Mouse (Mus musculus): Measurements from ENCODE around the gene Soga1.

Gene Soga1

DNA sequence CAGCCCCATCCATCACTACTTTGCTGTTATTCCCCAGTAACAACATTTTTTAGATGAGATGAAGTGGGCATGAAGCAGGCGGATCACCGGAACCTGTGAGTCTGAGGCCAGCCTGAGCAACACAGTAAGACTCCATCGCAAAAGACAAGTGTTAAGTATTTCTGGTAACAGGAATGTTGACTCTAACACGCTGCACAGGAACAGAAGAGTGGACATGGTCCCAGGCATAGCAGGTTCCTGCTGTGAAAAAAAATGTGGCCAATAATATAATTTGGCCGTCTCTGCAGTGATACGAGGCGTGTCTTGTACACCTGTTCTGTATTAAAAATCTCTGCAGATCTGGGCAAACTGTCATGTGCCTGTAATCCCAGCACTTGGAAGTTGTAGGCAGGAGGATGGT is 43.7 kb downstream of the Soga1 start:
- DNase-seq = peak; percentile 71 to 76

DNA sequence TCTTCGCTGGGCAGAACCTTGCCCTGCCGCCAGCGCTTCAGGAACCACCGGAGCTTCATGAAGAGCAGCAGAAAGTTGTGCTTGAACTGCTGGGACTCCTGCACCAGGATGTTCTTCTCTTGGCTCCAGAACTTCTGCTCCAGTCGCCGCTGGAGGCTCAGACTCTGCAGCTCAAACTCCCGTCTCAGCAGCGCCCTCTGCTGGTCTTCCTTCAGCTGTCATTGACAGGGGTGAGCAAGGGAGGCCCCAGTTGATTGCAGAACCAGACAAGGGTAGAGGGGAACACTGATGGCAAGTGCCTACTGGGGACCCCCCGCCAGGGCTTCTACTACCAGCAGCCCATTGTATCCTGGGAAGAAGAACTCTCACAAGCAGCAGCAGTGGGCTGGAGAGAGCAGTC is 48.2 kb downstream of the Soga1 start:
- peak; percentile 91 for DNase-seq

- peak; percentile 60 to 64 for DNase-seq
Observed at GRCm38 (mm10) chr2:157028261-157028660, 50.8 kb downstream of the Soga1 start.

GRCm38 (mm10) chr2:157027106-157028008 is 51.7 kb downstream of the Soga1 start:
- peak; percentile 85 to 88 for DNase-seq

DNA sequence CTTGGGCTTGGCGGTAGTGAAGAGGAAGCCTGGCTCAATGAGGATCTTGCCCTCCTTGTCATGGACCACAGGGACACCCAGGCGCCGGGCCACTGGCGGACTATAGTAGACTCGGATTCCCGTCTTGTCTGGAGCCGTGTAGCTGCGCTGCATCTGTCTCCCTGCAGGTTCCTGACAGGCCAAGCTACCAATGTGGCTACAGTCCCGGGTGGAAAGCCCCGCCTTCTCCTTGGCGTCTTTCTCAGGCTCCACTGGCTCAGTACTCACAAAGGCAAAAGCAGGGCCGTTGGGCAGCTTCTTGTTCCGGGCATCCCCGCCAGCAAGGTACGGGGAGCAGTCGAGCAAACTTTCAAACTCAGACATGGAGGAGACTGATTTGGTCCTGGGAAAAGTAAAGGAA is 57.9 kb downstream of the Soga1 start:
- no peak for DNase-seq

DNA sequence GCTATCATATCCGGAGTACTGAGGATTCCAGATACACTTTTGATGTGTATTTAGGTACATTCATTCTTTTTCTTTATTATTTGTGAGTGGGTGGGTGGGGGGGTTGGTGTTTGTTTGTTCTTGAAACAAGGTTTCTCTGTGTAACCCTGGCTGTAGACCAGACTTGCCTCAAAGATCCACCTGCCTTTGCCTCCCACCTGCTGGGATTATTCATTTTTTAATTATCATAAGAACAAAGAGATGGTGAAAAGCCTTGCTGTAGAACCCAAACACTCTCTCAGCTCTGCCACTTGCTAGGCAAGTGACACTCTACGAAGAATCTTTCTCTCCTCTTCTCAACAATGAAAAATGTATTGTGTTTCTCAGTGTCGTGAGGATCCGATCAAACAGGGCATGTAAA is 59.8 kb downstream of the Soga1 start:
- no peak for DNase-seq

DNA sequence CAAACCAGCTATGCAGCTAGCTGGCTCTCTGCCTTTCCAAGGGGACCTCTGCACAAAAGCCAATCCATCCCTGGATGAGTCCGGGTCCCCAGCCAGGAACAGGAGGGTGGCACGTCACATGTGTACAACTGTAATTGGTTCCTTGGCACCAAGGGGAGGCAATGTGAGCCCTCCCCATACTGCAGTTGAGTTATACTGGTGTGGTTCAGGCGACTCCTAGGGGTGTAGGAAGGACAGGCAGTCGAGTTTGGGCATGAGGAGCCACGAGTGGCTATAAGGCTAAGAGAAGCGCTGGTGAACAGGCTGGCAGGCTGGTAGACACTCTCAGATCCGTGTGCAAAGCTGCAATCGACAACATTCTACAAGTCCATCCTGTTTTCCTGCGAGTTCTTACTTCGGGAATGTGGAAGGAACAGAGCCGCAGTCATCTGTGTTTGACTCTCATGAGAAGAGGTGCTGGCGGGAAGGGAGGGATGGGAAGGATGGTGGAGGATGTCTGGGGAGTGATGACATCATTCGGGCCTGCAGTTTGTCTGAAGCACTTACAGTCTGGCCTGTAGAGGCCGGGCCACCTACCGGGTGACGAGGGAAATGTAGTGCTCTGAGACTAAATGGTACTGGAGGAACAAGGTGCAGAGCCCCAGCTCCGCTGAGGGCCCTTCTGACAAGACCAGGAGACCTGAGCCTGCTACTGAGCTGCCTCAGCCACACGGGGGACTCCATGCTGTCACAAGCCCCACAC is 62.4 kb downstream of the Soga1 start:
- DNase-seq = peak in 1 of 2 experiments; percentile 48

- no peak for DNase-seq
Observed at GRCm38 (mm10) chr2:157012341-157012740, 66.7 kb downstream of the Soga1 start.

- DNase-seq = no peak
Observed at GRCm38 (mm10) chr2:157010634-157011310, 68.3 kb downstream of the Soga1 start.

- no peak for DNase-seq
Observed at GRCm38 (mm10) chr2:157010121-157010520, 68.9 kb downstream of the Soga1 start.

- no peak for DNase-seq
Observed at GRCm38 (mm10) chr2:157008509-157008908, 70.5 kb downstream of the Soga1 start.

DNA sequence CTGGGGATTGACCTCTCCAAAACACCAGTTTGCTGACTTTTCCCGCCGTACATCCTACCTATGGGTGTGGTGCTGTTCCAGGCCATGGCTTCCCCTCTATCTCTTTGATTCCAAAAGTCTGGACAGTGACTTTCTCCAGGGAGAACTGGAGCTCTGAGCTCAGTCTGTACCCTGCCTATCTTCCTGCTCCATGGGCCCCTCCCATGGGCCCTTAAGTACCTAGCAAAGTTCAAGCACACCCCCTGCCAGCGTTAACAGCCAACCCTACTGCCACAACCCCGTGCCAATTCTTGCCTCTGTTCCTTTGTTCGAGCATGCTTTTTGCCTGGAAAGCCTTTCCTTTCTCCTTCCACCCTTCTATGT is 71.8 kb downstream of the Soga1 start:
- DNase-seq = no peak

GRCm38 (mm10) chr2:157006511-157007233 is 72.4 kb downstream of the Soga1 start, which contains the start of gene Dsn1:
TSS of gene Dsn1 (minus strand) at chr2:157007154.
- DNase-seq = peak; percentile 87 to 93

DNA sequence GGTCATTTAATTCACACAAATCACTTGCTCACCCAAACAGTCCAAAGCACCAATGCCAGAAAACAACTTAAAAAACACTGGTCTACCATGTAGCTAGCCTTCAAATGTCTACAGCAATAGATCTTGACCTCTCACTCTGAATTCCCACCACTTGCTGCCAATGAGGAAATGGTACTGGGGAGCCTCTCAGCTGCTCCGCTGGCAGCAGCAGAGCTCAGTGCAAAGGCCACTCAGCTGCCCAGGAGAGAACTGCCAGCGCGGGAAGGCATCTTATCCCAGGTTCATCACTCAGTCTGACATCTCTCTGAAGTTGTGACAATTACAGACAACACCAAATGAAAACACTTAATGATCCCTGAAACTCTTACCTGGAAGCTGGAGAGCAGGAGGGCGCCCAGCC is 76.7 kb downstream of the Soga1 start:
- DNase-seq = no peak

DNA sequence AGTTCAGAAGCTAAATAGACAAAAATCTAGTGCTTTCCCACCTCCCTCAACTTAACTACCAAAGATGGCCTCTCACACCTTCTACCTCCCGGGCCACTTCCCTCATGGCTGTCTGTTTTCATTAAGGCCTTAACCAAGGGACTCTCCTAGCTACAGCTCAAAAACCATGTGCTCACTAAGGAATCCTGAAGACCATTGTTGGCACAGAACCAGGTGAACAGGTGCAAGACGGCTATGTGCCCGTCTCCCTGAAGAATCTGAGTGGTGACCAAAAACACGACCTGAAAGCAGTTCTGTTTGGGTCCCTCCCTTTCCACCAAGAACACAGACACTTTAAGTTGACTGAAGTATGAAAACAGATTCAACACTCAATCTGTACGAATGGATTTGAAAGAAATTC is 80.8 kb downstream of the Soga1 start:
- DNase-seq = peak; percentile 62 to 71

DNA sequence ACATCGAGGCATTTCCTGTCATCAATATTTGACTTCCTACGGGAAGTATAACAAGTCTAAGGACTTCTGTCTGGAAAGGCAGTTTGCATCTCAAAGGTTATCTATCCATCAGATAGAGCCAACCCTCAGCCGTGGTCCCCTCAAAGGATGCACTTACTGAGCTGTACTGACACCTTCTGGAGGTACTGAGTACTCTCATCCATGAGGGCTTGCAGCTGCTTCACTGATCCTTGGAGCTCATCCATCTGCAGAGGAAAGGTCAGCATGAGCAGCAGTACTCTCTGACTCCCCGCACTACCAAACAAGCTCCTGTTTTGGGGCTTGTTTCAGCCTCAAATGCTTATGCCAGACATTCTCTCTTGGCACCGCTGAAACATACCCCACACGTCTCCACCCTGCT is 82.5 kb downstream of the Soga1 start:
- DNase-seq = peak; percentile 69 to 82

DNA sequence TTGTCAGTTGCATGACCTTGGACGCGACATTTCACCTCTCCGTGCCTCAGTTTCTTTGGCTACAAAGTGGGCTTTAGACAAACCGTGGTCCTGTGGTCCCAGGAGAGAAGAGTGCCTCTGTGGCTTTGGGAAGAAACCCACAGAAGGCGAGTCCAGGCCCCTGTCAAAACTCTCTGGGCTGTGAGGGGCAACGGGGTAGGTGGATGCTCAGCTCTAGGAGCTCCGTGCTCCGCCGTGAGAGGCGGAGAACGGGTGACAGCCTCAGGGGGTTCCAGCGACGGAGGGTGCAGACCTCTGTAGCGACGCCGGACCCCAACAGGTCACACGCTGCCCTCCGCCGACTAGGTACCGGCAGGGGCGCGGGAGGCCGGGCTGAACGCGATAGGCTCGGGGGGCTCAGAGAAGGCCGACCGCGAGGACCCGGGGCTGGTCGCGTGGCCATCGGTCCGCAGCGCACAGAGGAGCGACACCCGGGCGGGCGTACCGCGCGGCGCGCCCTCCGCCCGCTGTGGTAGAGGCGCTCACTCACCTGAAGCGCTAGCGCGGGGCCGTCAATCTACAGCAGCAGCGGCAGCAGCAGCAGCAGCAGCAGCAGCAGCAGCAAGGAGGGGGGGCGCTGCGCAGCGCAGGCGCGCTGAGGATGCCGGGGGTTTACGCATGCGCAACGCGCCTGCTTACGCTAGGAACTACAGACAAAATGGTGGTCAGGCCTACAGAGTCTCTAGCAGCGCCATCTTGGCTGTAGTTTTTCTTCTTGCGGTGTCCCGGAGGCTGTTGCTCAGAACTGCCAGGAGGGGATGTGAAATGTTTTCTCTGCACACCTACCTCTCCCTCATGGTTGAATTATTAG is 87.4 kb downstream of the Soga1 start, which contains the start of gene Ndrg3:
TSS of gene Ndrg3 (minus strand) at position 587 of the 850 bp plus-strand sequence.
- peak; percentile 96 to 97 for DNase-seq

- peak in 1 of 2 experiments; percentile 52 for DNase-seq
Observed at GRCm38 (mm10) chr2:156990727-156991431, 88.2 kb downstream of the Soga1 start.

GRCm38 (mm10) chr2:156987316-156987715 is 91.7 kb downstream of the Soga1 start:
- DNase-seq = no peak

DNA sequence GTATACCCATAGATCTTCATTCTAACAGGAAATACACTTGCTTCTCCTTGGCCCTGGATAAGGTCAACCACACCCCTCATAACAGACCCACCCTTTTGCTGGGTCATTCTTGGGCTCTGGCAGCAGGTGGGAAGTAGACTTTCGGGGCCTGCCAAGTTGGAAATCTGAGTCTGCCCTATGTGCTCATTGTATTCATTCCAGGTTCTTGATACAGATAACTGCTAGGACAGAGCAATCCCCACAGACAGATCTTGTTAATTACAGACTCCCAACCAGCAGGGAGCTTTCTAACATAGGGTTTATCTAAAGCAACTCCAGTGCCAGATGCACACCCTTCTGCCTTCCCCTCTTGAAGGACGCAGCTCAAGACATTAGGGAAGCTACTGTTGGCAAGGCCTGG is 96.2 kb downstream of the Soga1 start:
- peak; percentile 47 to 49 for DNase-seq

DNA sequence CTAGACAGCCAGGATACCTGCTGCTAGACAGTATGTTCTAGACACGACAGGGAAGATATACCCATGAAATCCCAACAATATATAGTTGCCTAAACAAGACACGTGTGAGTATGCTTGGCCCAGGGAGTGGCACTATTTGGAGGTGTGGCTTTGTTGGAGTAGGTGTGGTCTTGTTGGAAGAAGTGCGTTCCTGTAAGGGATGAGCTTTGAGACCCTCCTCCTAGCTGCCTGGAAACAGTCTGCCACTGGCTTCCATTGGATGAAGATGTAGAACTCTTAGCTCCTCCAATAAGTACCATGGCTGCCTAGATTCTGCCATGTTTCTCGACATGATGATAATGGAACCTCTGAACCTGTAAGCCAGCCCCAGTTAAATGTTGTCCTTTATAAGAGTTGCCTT is 97.8 kb downstream of the Soga1 start:
- DNase-seq = no peak

Data from cerebellum, adult 18-20 months (tissue).